Mouse (Mus musculus) kidney, postnatal 0 days (tissue): ENCODE measurements around the gene Camkk1. TPM values are rescaled to one million over a fixed set of nuclear protein-coding genes. Genes with fewer than 3 reads are reported as not detected.

Source experiments
- ATAC-seq: fragments of 200-750 bp; cut with Nextera tagmentation; replicated peaks from 2 replicates; pipeline ENCODE4 v1.8.0; 2017; ENCODE audit warnings: low read depth, moderate number of reproducible peaks, moderate TSS enrichment, moderate library complexity; ENCODE audit not compliant: low FRiP score
- DNase-seq: peaks from one replicate; pipeline ENCODE4 v3.0.0-alpha.2; 2016; ENCODE audit warnings: low spot score
- H3K27ac ChIP-seq: fragments of 300-500 bp; sonication (generic); 2 replicates; pipeline ENCODE4 v1.5.1; 2014; ENCODE audit warnings: mild to moderate bottlenecking
- H3K27me3 ChIP-seq: fragments of 300-500 bp; sonication (generic); 2 replicates; pipeline ENCODE4 v1.6.1; 2014; ENCODE audit warnings: low read length, mixed read lengths; ENCODE audit not compliant: insufficient read depth
- H3K36me3 ChIP-seq: fragments of 300-500 bp; sonication (generic); 2 replicates; pipeline ENCODE4 v1.6.1; 2014; ENCODE audit warnings: low read length, mixed read lengths; ENCODE audit not compliant: insufficient read depth
- H3K4me1 ChIP-seq: fragments of 300-500 bp; sonication (generic); replicated peaks from 2 replicates; pipeline ENCODE4 v1.6.1; 2014; ENCODE audit warnings: antibody characterized with exemption, low read length, mixed read lengths; ENCODE audit not compliant: insufficient read depth
- H3K4me2 ChIP-seq: fragments of 300-500 bp; sonication (generic); 2 replicates; pipeline ENCODE4 v1.6.1; 2014; ENCODE audit warnings: mild to moderate bottlenecking, low read length, moderate library complexity, mixed read lengths
- H3K4me3 ChIP-seq: fragments of 300-500 bp; sonication (generic); replicated peaks from 2 replicates; pipeline ENCODE4 v1.5.1; 2014; ENCODE audit warnings: low read depth, low read length
- H3K9ac ChIP-seq: fragments of 300-500 bp; sonication (generic); 2 replicates; pipeline ENCODE4 v1.6.1; 2014; ENCODE audit warnings: low read depth, low read length
- H3K9me3 ChIP-seq: fragments of 300-500 bp; sonication (generic); replicated peaks from 2 replicates; pipeline ENCODE4 v1.6.1; 2016; ENCODE audit warnings: low read length, inconsistent platforms, mixed read lengths
- CTCF ChIP-seq: IDR thresholded peaks from 2 replicates; pipeline ENCODE4 v1.5.1; 2016; ENCODE audit warnings: antibody characterized with exemption, low read depth, mild to moderate bottlenecking, moderate library complexity
- WGBS: fragments of 180-500 bp; shearing (Covaris S2); extraction: QIAGEN DNeasy Blood & Tissue Kit; methylation state at CpG from one replicate; pipeline ENCODE4 v1.1.7; 2014; 5-methylcytosine and 5-hydroxymethylcytosine counted together
- polyA plus RNA-seq: library from polyadenylated mRNA; unstranded; fragments of >200 nt; fragmentation: Nextera tagmentation; extraction: Ambion mirVana; gene quantifications from 2 replicates; pipeline ENCODE4 v1.2.1, GENCODE M21; 2015

The Camkk1 gene
- polyA plus RNA-seq, 1 experiment from 2014 or later, result 4.3 TPM

DNA sequence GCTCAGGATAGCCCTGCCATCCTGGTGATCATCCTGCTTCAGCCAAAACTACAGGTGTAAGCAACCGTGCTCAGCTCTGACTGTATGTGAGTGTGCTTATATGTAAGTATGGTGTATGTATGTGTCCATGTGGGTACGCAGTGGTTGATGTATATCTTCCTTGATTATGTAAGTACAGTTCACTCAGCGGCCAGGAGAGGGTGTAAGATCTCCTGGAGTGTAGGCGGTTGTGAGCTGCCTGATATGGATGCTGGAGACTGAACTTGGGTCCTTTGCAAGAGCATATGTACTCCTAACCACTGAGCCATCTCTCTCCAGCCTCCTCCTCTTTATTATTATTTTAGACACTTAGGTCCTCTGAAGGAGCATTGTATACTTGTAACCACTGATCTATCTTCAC is 26.0 kb downstream of the Camkk1 start:
- no peak overlapping the region for H3K27ac ChIP-seq
- H3K36me3 ChIP-seq, result no peaks in the 10 kb centered on the region
- peaks cover 13% of the 10 kb centered on the region; the same call in 1 of the 2 replicates for H3K4me1 ChIP-seq
- H3K9me3 ChIP-seq, result no peaks in the 10 kb centered on the region
- WGBS, result 80% methylated on average over 4 of the region's 4 CpGs
- TF ChIP-seq CTCF, result peak; percentile 29; the same call in 1 of the 2 replicates
- H3K27me3 ChIP-seq, result no peaks in the 10 kb centered on the region
- H3K4me2 ChIP-seq, result no peak overlapping the region
- ATAC-seq (no peak), DNase-seq (no peak)
- H3K9ac ChIP-seq, result no peak overlapping the region
- no peak overlapping the region for H3K4me3 ChIP-seq

DNA sequence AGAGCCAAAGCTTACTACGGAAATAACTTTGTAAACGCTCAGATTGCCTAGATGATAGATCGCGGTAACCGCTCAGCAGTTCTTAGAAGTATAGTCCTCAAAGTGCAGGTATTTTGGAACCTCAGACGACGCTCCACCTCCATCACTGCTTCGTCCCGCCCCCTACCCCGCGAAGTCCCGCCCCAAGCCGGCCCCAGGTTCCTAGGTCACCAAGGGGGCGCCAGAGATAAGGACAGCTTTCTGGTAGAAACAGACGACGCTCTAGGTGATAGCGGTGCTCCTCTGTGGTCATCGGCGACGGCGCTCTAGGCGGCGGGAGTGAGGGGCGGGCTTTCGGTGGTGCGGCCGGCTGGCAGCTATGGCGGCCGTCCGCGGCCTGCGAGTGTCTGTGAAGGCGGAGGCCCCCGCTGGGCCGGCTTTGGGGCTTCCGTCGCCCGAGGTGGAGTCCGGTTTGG is 28.8 kb downstream of the Camkk1 start, which contains the start of gene Ncbp3:
Gene Ncbp3 (plus strand): TSS at position 242 of the 455 bp plus-strand sequence.
- Histone ChIP-seq H3K9me3 (no peaks in the 10 kb centered on the region), H3K27ac (peak within 1 kb of the TSS; percentile 91), H3K36me3 (peaks cover 9% of the 10 kb centered on the region; the same call in 1 of the 2 replicates), H3K9ac (peak within 1 kb of the TSS; percentile 98), H3K4me3 (peak within 1 kb of the TSS; percentile 99), H3K4me1 (peaks cover 13% of the 10 kb centered on the region; the same call in 1 of the 2 replicates), H3K4me2 (peak within 1 kb of the TSS; percentile 77), H3K27me3 (no peaks in the 10 kb centered on the region)
- peak; percentile 96 for ATAC-seq
- DNase-seq, result peak; percentile 98
- WGBS, result under 1% methylated on average over 39 of the region's 39 CpGs
- peak; percentile 81 for TF ChIP-seq CTCF

DNA sequence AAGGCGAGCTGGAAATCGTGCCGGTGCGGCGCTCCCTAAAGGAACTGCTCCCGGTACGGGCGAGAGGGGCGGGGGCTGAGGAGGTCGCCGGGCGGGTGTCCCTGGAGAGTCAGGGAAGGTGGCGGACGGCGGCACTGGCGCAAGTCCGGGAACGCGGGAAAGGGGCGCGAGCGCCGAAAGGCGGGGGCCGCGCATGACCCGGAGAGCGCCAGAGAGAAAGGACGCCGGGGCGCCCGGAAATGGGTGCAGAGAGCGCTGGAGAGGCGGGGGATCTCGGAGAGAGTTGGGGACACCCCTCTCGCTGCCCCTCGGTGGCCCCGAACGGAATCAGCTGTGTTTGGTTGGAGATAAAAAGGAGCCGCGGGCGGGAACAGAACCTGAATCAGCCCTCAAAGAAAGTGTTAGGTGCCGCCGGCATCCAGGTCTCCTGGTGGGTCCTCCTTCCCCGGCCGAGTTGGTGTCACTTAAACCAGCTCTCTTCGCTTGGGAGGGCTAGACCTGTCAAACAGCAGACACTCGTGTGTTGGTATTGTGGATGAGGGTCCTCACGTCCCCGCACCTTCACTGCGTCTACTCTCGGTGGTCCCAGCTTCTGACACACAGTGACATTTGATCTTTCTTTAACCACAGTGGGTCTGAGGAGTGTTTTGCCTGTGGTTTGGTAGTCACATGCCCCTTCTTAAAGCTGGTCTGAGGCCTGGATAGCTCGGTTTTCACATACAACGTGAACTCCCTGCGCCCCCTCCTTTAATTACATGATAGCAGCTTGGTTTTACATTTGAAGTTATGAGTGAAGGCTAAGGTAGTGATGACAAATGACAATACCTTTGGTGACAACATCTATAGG is 29.4 kb downstream of the Camkk1 start:
- peak; percentile 51 for DNase-seq
- peaks cover 13% of the 10 kb centered on the region; the same call in 1 of the 2 replicates for H3K4me1 ChIP-seq
- H3K27ac ChIP-seq, result peak overlapping the region; percentile 91
- H3K27me3 ChIP-seq, result no peaks in the 10 kb centered on the region
- peak overlapping the region; percentile 98 for H3K9ac ChIP-seq
- no peaks in the 10 kb centered on the region for H3K9me3 ChIP-seq
- H3K4me2 ChIP-seq, result peak overlapping the region; percentile 77
- peaks cover 13% of the 10 kb centered on the region for H3K36me3 ChIP-seq
- ATAC-seq, result peak; percentile 50
- H3K4me3 ChIP-seq, result peak overlapping the region; percentile 99
- 1% methylated on average over 54 of the region's 55 CpGs for WGBS
- no peak for TF ChIP-seq CTCF

- WGBS, result 2% methylated on average over 4 of the region's 4 CpGs
- peak; percentile 90 for DNase-seq
- Histone ChIP-seq H3K9me3 (no peaks in the 10 kb centered on the region), H3K27me3 (no peaks in the 10 kb centered on the region), H3K4me3 (no peak overlapping the region), H3K4me1 (peaks cover 5% of the 10 kb centered on the region; the same call in 1 of the 2 replicates), H3K4me2 (peak overlapping the region; percentile 77), H3K27ac (0 out of 2 replicates have a peak overlapping the region, but pooled peaks have one; percentile 19), H3K36me3 (peaks cover 24% of the 10 kb centered on the region), H3K9ac (no peak overlapping the region)
- peak; percentile 93 for TF ChIP-seq CTCF
- ATAC-seq, result no peak
Observed at GRCm38 (mm10) chr11:73049335-73049734, 30.5 kb downstream of the Camkk1 start.

- H3K9me3 ChIP-seq, result no peaks in the 10 kb centered on the region
- no peak overlapping the region for H3K27ac ChIP-seq
- no peak overlapping the region for H3K4me3 ChIP-seq
- ATAC-seq (no peak), DNase-seq (no peak)
- no peaks in the 10 kb centered on the region for H3K27me3 ChIP-seq
- 97% methylated on average over 1 of the region's 1 CpGs for WGBS
- H3K9ac ChIP-seq, result no peak overlapping the region
- no peak overlapping the region for H3K4me2 ChIP-seq
- peaks cover 50% of the 10 kb centered on the region for H3K36me3 ChIP-seq
- H3K4me1 ChIP-seq, result peaks cover 5% of the 10 kb centered on the region; the same call in 1 of the 2 replicates
- TF ChIP-seq CTCF, result no peak
Observed at GRCm38 (mm10) chr11:73052795-73053194, 34.0 kb downstream of the Camkk1 start.

GRCm38 (mm10) chr11:73057701-73058100 is 38.9 kb downstream of the Camkk1 start:
- no peak for TF ChIP-seq CTCF
- no peaks in the 10 kb centered on the region for H3K9me3 ChIP-seq
- peaks cover 50% of the 10 kb centered on the region for H3K36me3 ChIP-seq
- WGBS, result 78% methylated on average over 5 of the region's 5 CpGs
- no peak for DNase-seq
- H3K27me3 ChIP-seq, result no peaks in the 10 kb centered on the region
- H3K4me3 ChIP-seq, result no peak overlapping the region
- no peaks in the 10 kb centered on the region for H3K4me1 ChIP-seq
- no peak overlapping the region for H3K9ac ChIP-seq
- no peak for ATAC-seq
- H3K4me2 ChIP-seq, result no peak overlapping the region
- H3K27ac ChIP-seq, result no peak overlapping the region
